Mouse (Mus musculus) liver, adult 2 months (tissue): ENCODE measurements around the gene Hnrnpa2b1.

Experiments used
- CTCF ChIP-seq: fragments of 200-500 bp; IDR thresholded peaks from 2 replicates; pipeline ENCODE4 v1.5.1; 2011; ENCODE audit warnings: low read depth, low read length, control low read depth
- POLR2A ChIP-seq: fragments of 200-500 bp; IDR thresholded peaks from 2 replicates; pipeline ENCODE4 v1.6.1; 2011; ENCODE audit warnings: low read length, control low read depth; ENCODE audit not compliant: insufficient read depth; ENCODE audit errors: extremely low read depth

DNA sequence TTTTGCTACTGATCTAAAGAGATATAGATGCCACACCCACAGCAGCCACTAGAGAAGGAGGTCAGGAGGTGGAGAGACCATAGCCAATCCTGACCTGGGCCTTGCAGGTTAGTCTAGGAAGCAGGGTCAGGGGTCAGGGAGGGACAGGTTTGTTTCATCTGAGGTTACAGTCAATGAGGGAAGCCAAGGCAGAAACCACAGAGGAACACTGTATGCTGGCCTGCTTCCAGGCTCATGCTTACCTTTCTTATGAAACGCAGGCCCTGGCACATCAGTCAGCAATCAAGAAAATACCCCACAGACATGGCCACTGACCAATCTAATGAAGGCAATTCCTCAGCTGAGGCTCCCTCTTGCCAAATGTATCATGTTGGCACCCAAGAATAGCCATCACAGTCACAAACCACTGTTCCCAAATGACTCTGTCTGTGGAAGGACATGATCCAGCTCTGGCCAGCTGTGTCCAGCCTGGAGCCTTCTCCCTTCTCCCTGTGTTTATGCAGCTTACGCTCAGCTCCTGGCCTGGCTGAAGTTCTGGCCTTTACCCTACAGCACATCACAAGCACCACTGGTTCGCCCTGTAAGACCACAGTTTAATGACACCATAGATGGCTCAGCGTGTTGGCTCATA, 52.3 kb downstream of the Hnrnpa2b1 start:
- no peak for TF ChIP-seq POLR2A
- TF ChIP-seq CTCF, result no peak
